Mouse (Mus musculus): ENCODE measurements at regions not wholly inside any gene's neighbourhood (a gene's known extent, or its start where the extent isn't known, plus 50 kb on each side); places are given as distances from the start of the nearest gene placed in this dataset.
"Not testable (repeated sequence)": the region's sequence is repeated elsewhere in the genome, so short reads cannot be mapped to it uniquely, and the experiment has no call there.

- ATAC-seq (ENCODE audit: insufficient number of reproducible peaks, low FRiP score, low TSS enrichment), result no peak
These were observed 536.4 kb downstream of the Fam19a2 start for GRCm38 (mm10) chr10:123800067-123800691.

GRCm38 (mm10) chr10:123800692-123801528 is 537.1 kb downstream of the Fam19a2 start:
- no peak for ATAC-seq (ENCODE audit: insufficient number of reproducible peaks, low FRiP score, low TSS enrichment)

- no peak for ATAC-seq (ENCODE audit: insufficient number of reproducible peaks, low FRiP score, low TSS enrichment)
These were observed 547.1 kb downstream of the Fam19a2 start for GRCm38 (mm10) chr10:123810882-123811281.

- ATAC-seq (ENCODE audit: insufficient number of reproducible peaks, low FRiP score, low TSS enrichment), result no peak
These were observed 549.3 kb downstream of the Fam19a2 start for GRCm38 (mm10) chr10:123813142-123813541.

GRCm38 (mm10) chr10:123840061-123840751 is 576.4 kb downstream of the Fam19a2 start:
- peak; percentile 26; the same call in 1 of the 2 replicates for ATAC-seq (ENCODE audit: insufficient number of reproducible peaks, low FRiP score, low TSS enrichment)

GRCm38 (mm10) chr10:123842141-123842540 is 578.3 kb downstream of the Fam19a2 start:
- no peak for ATAC-seq (ENCODE audit: insufficient number of reproducible peaks, low FRiP score, low TSS enrichment)

- ATAC-seq (ENCODE audit: insufficient number of reproducible peaks, low FRiP score, low TSS enrichment), result no peak
These were observed 579.8 kb downstream of the Fam19a2 start for GRCm38 (mm10) chr10:123843604-123844003.

GRCm38 (mm10) chr10:123846631-123847030 is 582.8 kb downstream of the Fam19a2 start:
- ATAC-seq (ENCODE audit: insufficient number of reproducible peaks, low FRiP score, low TSS enrichment), result no peak

- ATAC-seq (ENCODE audit: insufficient number of reproducible peaks, low FRiP score, low TSS enrichment), result no peak
These were observed 584.8 kb downstream of the Fam19a2 start for GRCm38 (mm10) chr10:123848564-123848963.

- ATAC-seq (ENCODE audit: insufficient number of reproducible peaks, low FRiP score, low TSS enrichment), result no peak
These were observed 611.7 kb downstream of the Fam19a2 start for GRCm38 (mm10) chr10:123875459-123875858.

GRCm38 (mm10) chr10:123875882-123876281 is 612.1 kb downstream of the Fam19a2 start:
- no peak for ATAC-seq (ENCODE audit: insufficient number of reproducible peaks, low FRiP score, low TSS enrichment)

GRCm38 (mm10) chr10:123888681-123889172 is 624.9 kb downstream of the Fam19a2 start:
- no peak for ATAC-seq (ENCODE audit: insufficient number of reproducible peaks, low FRiP score, low TSS enrichment)

- no peak for ATAC-seq (ENCODE audit: insufficient number of reproducible peaks, low FRiP score, low TSS enrichment)
These were observed 655.3 kb downstream of the Fam19a2 start for GRCm38 (mm10) chr10:123919054-123919453.

- ATAC-seq (ENCODE audit: insufficient number of reproducible peaks, low FRiP score, low TSS enrichment), result no peak
These were observed 666.2 kb downstream of the Fam19a2 start for GRCm38 (mm10) chr10:123929955-123930354.

- not testable (repeated sequence) for ATAC-seq (ENCODE audit: insufficient number of reproducible peaks, low FRiP score, low TSS enrichment)
These were observed 674.9 kb downstream of the Fam19a2 start for GRCm38 (mm10) chr10:123938732-123939131.
